Mouse (Mus musculus): ENCODE measurements around the gene Zfp189. TPM values are rescaled to one million over a fixed set of nuclear protein-coding genes. Genes with fewer than 3 reads are reported as not detected.
"Not testable (repeated sequence)": the region's sequence is repeated elsewhere in the genome, so short reads cannot be mapped to it uniquely, and the experiment has no call there.

The Zfp189 gene
- polyA plus RNA-seq, 1 experiment from 2014 or later: 3.5 TPM

DNA sequence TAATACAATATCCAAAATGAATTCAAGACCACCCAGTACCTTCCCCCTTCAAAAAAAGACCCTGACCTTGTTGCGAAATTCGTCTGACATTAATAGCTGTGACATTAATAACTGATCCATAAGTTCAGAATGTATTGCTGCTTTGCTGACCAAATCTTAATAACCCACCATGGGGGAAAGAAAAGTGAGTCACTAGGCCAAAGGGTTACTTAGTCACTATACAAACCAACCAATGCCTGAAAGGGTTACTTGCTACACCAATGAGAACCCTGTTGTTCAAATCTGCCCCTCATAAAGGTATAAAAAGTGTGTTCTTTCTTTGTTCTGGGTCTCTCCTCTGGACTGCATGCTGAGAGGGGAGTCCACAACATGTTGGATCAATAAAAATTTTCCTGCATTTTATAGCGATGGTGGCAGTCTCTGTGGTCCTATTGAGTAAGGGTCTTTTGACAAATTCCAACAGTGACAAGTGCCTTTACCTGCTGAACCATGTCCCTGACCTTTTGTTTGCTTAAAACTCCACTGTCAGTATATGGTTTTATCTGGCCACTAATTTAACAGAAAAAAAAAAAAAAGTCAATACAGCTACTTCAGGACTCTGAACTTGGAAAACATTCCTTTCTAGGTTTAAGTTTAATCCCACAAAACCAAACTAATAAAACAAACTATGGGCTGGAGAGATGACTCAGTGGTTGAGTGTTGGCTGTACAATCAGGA lies 34.9 kb upstream of the Zfp189 start:
- not testable (repeated sequence) for H3K4me2 ChIP-seq (ENCODE audit: low read depth, low read length); H3K9ac ChIP-seq (ENCODE audit: low read depth, low read length); H3K9me3 ChIP-seq (replicated peaks; ENCODE audit: control insufficient read depth, low read length); H3K4me3 ChIP-seq (ENCODE audit: low read depth, low read length); H3K36me3 ChIP-seq (ENCODE audit: control insufficient read depth, insufficient read depth); H3K4me1 ChIP-seq (ENCODE audit: control insufficient read depth, low read depth, low read length); H3K27me3 ChIP-seq (ENCODE audit: control insufficient read depth, insufficient read depth, low read depth, low read length)
- WGBS (ENCODE audit: insufficient replicate concordance): 58% methylated on average over 3 of the region's 3 CpGs
- ATAC-seq (ENCODE audit: low read depth): peak; percentile 47
- H3K27ac ChIP-seq (ENCODE audit: low read length): peak overlapping the region; percentile 47; the same call in 1 of the 2 replicates

DNA sequence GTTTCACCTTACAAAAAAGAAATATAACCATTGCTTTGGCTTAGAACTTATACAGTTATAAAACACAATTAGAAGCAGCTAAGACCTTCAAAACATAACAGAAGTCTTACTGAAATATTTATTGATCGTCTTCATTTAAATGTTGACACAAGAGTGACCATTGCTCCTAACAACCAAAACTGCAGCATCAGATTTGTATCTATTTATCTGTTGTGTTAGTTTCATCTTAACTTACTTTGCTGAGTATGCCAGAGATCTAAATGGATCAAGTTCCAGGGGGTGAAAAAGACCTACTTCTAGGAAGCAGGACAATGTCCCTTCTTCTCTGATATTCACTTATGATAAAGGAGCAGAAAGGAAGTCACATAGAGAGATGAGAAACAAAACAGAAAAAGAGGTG lies 17.4 kb upstream of the Zfp189 start:
- 47% methylated on average over 1 of the region's 1 CpGs for WGBS (ENCODE audit: insufficient replicate concordance)
- no peak overlapping the region for H3K4me2 ChIP-seq (ENCODE audit: low read depth, low read length)
- H3K4me3 ChIP-seq (ENCODE audit: low read depth, low read length): no peak overlapping the region
- no peak overlapping the region for H3K9ac ChIP-seq (ENCODE audit: low read depth, low read length)
- no peak overlapping the region for H3K27ac ChIP-seq (ENCODE audit: low read length)
- H3K27me3 ChIP-seq (ENCODE audit: control insufficient read depth, insufficient read depth, low read depth, low read length): no peaks in the 10 kb centered on the region
- ATAC-seq (ENCODE audit: low read depth): no peak
- peaks cover 3% of the 10 kb centered on the region; the same call in 1 of the 2 replicates for H3K4me1 ChIP-seq (ENCODE audit: control insufficient read depth, low read depth, low read length)
- H3K9me3 ChIP-seq (replicated peaks; ENCODE audit: control insufficient read depth, low read length): no peaks in the 10 kb centered on the region
- no peaks in the 10 kb centered on the region for H3K36me3 ChIP-seq (ENCODE audit: control insufficient read depth, insufficient read depth)

- Histone ChIP-seq H3K4me1 (ENCODE audit: control insufficient read depth, low read depth, low read length) (peaks cover 3% of the 10 kb centered on the region; the same call in 1 of the 2 replicates), H3K9ac (ENCODE audit: low read depth, low read length) (no peak within 1 kb of the TSS), H3K27ac (ENCODE audit: low read length) (peak within 1 kb of the TSS; percentile 28; the same call in 1 of the 2 replicates), H3K27me3 (ENCODE audit: control insufficient read depth, insufficient read depth, low read depth, low read length) (no peaks in the 10 kb centered on the region), H3K4me3 (ENCODE audit: low read depth, low read length) (no peak within 1 kb of the TSS), H3K36me3 (ENCODE audit: control insufficient read depth, insufficient read depth) (no peaks in the 10 kb centered on the region), H3K4me2 (ENCODE audit: low read depth, low read length) (no peak within 1 kb of the TSS), H3K9me3 (replicated peaks; ENCODE audit: control insufficient read depth, low read length) (no peaks in the 10 kb centered on the region)
- ATAC-seq (ENCODE audit: low read depth): no peak
- WGBS (ENCODE audit: insufficient replicate concordance): 44% methylated on average over 3 of the region's 3 CpGs
Measured at GRCm38 (mm10) chr4:49506386-49506785, 14.6 kb upstream of the Zfp189 start, which contains the start of gene Baat. Gene Baat, minus strand, starts transcription at chr4:49506557.

- peak; percentile 61 for ATAC-seq (ENCODE audit: low read depth)
- 62% methylated on average over 2 of the region's 2 CpGs for WGBS (ENCODE audit: insufficient replicate concordance)
Measured at GRCm38 (mm10) chr4:49509183-49509582, 11.8 kb upstream of the Zfp189 start.

GRCm38 (mm10) chr4:49510236-49510835 lies 10.6 kb upstream of the Zfp189 start:
- not testable (repeated sequence) for H3K9me3 ChIP-seq (replicated peaks; ENCODE audit: control insufficient read depth, low read length); H3K4me3 ChIP-seq (ENCODE audit: low read depth, low read length); H3K4me2 ChIP-seq (ENCODE audit: low read depth, low read length); H3K9ac ChIP-seq (ENCODE audit: low read depth, low read length); H3K27me3 ChIP-seq (ENCODE audit: control insufficient read depth, insufficient read depth, low read depth, low read length); H3K4me1 ChIP-seq (ENCODE audit: control insufficient read depth, low read depth, low read length)
- peak; percentile 77 for ATAC-seq (ENCODE audit: low read depth)
- Histone ChIP-seq H3K27ac (ENCODE audit: low read length) (peak overlapping the region; percentile 69), H3K36me3 (ENCODE audit: control insufficient read depth, insufficient read depth) (peaks cover 15% of the 10 kb centered on the region)
- WGBS (ENCODE audit: insufficient replicate concordance): 63% methylated on average over 1 of the region's 1 CpGs

More at GRCm38 (mm10) chr4:49509183-49509582, 11.8 kb upstream of the Zfp189 start:
- H3K9ac ChIP-seq (ENCODE audit: low read depth, low read length): no peak overlapping the region
- no peak overlapping the region for H3K4me3 ChIP-seq (ENCODE audit: low read depth, low read length)
- no peaks in the 10 kb centered on the region for H3K9me3 ChIP-seq (replicated peaks; ENCODE audit: control insufficient read depth, low read length)
- peaks cover 9% of the 10 kb centered on the region for H3K36me3 ChIP-seq (ENCODE audit: control insufficient read depth, insufficient read depth)
- no peaks in the 10 kb centered on the region for H3K27me3 ChIP-seq (ENCODE audit: control insufficient read depth, insufficient read depth, low read depth, low read length)
- no peak overlapping the region for H3K27ac ChIP-seq (ENCODE audit: low read length)
- no peak overlapping the region for H3K4me2 ChIP-seq (ENCODE audit: low read depth, low read length)
- 0 out of 2 replicates have a peak, but pooled peaks cover 3% of the 10 kb centered on the region for H3K4me1 ChIP-seq (ENCODE audit: control insufficient read depth, low read depth, low read length)

DNA sequence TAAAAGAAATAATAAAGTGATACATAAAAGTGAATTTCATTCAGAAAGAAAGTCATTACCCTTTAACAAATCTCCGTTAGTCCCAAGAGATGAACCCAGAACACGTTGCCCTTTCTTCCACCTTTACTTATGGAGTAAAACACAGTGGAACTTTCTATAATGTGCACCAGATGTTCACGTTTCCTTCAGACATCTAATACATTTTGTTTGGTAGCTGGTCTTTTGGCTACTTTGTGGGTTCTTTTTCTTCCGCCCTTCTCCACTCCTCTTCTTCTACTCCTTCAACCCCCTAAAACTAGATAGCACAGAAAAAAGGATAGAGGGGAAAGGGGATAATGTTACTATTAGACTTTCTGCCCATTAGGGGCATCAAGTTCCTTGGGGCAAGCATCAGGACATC lies 8.3 kb upstream of the Zfp189 start:
- Histone ChIP-seq H3K27me3 (ENCODE audit: control insufficient read depth, insufficient read depth, low read depth, low read length) (no peaks in the 10 kb centered on the region), H3K4me1 (ENCODE audit: control insufficient read depth, low read depth, low read length) (no peaks in the 10 kb centered on the region; the same call in 1 of the 2 replicates), H3K9ac (ENCODE audit: low read depth, low read length) (no peak overlapping the region), H3K4me2 (ENCODE audit: low read depth, low read length) (no peak overlapping the region), H3K36me3 (ENCODE audit: control insufficient read depth, insufficient read depth) (peaks cover 15% of the 10 kb centered on the region), H3K9me3 (replicated peaks; ENCODE audit: control insufficient read depth, low read length) (no peaks in the 10 kb centered on the region), H3K27ac (ENCODE audit: low read length) (no peak overlapping the region), H3K4me3 (ENCODE audit: low read depth, low read length) (no peak overlapping the region)
- WGBS (ENCODE audit: insufficient replicate concordance): 85% methylated on average over 4 of the region's 4 CpGs
- ATAC-seq (ENCODE audit: low read depth): no peak

GRCm38 (mm10) chr4:49514441-49514840 lies 6.5 kb upstream of the Zfp189 start:
- no peak overlapping the region for H3K4me3 ChIP-seq (ENCODE audit: low read depth, low read length)
- no peaks in the 10 kb centered on the region for H3K9me3 ChIP-seq (replicated peaks; ENCODE audit: control insufficient read depth, low read length)
- H3K36me3 ChIP-seq (ENCODE audit: control insufficient read depth, insufficient read depth): peaks cover 19% of the 10 kb centered on the region
- no peaks in the 10 kb centered on the region for H3K27me3 ChIP-seq (ENCODE audit: control insufficient read depth, insufficient read depth, low read depth, low read length)
- no peak overlapping the region for H3K27ac ChIP-seq (ENCODE audit: low read length)
- WGBS (ENCODE audit: insufficient replicate concordance): 91% methylated on average over 6 of the region's 6 CpGs
- no peak overlapping the region for H3K4me2 ChIP-seq (ENCODE audit: low read depth, low read length)
- H3K9ac ChIP-seq (ENCODE audit: low read depth, low read length): no peak overlapping the region
- H3K4me1 ChIP-seq (ENCODE audit: control insufficient read depth, low read depth, low read length): peaks cover 6% of the 10 kb centered on the region
- ATAC-seq (ENCODE audit: low read depth): no peak

GRCm38 (mm10) chr4:49519476-49519875 lies 1.5 kb upstream of the Zfp189 start:
- no peak overlapping the region for H3K9ac ChIP-seq (ENCODE audit: low read depth, low read length)
- H3K4me3 ChIP-seq (ENCODE audit: low read depth, low read length): peak overlapping the region; percentile 25
- no peaks in the 10 kb centered on the region for H3K27me3 ChIP-seq (ENCODE audit: control insufficient read depth, insufficient read depth, low read depth, low read length)
- H3K4me2 ChIP-seq (ENCODE audit: low read depth, low read length): peak overlapping the region; percentile 40
- no peak overlapping the region for H3K27ac ChIP-seq (ENCODE audit: low read length)
- ATAC-seq (ENCODE audit: low read depth): no peak
- peaks cover 12% of the 10 kb centered on the region for H3K4me1 ChIP-seq (ENCODE audit: control insufficient read depth, low read depth, low read length)
- WGBS (ENCODE audit: insufficient replicate concordance): 67% methylated on average over 5 of the region's 5 CpGs
- H3K36me3 ChIP-seq (ENCODE audit: control insufficient read depth, insufficient read depth): peaks cover 13% of the 10 kb centered on the region
- H3K9me3 ChIP-seq (replicated peaks; ENCODE audit: control insufficient read depth, low read length): no peaks in the 10 kb centered on the region

DNA sequence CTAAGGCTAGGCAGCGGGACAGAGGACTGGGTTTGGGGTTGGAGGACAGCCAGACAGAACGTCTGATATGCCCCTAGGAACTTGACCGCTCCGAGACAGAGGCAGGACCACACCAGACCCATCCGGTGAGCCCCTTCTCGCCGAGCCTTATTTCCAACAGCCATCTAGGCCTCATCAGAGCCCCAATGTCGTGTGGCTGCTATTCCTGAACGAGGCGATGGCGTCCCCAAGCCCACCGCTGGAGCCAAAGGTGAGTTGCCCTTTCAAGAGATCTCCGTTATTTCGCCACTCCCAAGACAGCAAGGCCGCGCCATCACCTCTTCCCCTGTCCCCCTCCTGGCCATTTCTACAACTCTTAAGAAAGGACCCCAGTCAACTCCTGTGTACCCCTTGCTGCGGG lies 370 bp downstream of the Zfp189 start:
- Histone ChIP-seq H3K27ac (ENCODE audit: low read length) (0 out of 2 replicates have a peak overlapping the region, but pooled peaks have one; percentile 7), H3K27me3 (ENCODE audit: control insufficient read depth, insufficient read depth, low read depth, low read length) (no peaks in the 10 kb centered on the region), H3K9me3 (replicated peaks; ENCODE audit: control insufficient read depth, low read length) (no peaks in the 10 kb centered on the region), H3K9ac (ENCODE audit: low read depth, low read length) (peak overlapping the region; percentile 74), H3K4me2 (ENCODE audit: low read depth, low read length) (peak overlapping the region; percentile 81), H3K4me3 (ENCODE audit: low read depth, low read length) (peak overlapping the region; percentile 86), H3K4me1 (ENCODE audit: control insufficient read depth, low read depth, low read length) (peaks cover 12% of the 10 kb centered on the region), H3K36me3 (ENCODE audit: control insufficient read depth, insufficient read depth) (peaks cover 9% of the 10 kb centered on the region)
- peak; percentile 30 for ATAC-seq (ENCODE audit: low read depth)
- WGBS (ENCODE audit: insufficient replicate concordance): under 1% methylated on average over 17 of the region's 17 CpGs

All from liver, embryonic 16.5 days (tissue).